Mouse (Mus musculus): ENCODE measurements around the gene Cyb561d2.

- TF ChIP-seq EP300 (IDR thresholded peaks at IDR 0.05; ENCODE audit: insufficient read depth, low read depth, low read length) (no peak), CTCF (IDR thresholded peaks at IDR 0.05) (no peak)
These were observed 35.9 kb upstream of the Cyb561d2 start for GRCm38 (mm10) chr9:107577871-107578270.
